Mouse (Mus musculus) kidney, adult 2 months (tissue): ENCODE results near the gene Tjp2.

ENCODE experiments used
- CTCF ChIP-seq: fragments of 200-500 bp; conservative IDR thresholded peaks from 2 replicates; pipeline ENCODE4 v1.5.1; 2011; ENCODE audit warnings: low read depth, mild to moderate bottlenecking, control low read depth, low read length, moderate library complexity, mixed read lengths; ENCODE audit not compliant: insufficient read depth, insufficient read length
- POLR2A ChIP-seq: fragments of 200-500 bp; IDR thresholded peaks from one replicate; pipeline ENCODE4 v1.6.1; 2011; ENCODE audit warnings: low read depth, low read length, control low read depth

DNA sequence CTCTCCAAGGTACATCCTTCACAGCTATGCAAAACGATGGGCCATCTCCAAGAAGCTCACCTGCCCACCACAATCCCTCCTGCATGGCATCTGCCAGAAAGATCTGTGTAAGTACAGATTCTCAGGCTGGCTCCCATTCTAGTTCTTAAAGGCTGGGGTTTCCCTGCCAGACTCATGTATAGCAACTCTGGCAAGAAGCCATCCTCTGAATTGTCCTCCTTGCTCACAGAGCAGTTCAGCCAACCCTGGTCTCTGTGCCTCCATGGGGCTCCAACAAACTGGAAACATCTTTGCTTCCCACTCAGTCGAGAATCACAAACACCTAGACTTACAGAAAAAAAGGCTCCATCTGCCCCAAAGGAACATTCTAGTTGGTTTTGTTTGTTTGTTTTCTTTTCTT is 139.5 kb downstream of the Tjp2 start:
- no peak for TF ChIP-seq POLR2A
- no peak for TF ChIP-seq CTCF
